Mouse (Mus musculus) hindbrain, embryonic 12.5 days (tissue): Measurements from ENCODE around the gene Bicra. TPM values are rescaled to one million over a fixed set of nuclear protein-coding genes. Genes with fewer than 3 reads are reported as not detected.

Experiments
- ATAC-seq: fragments of 200-750 bp; cut with Nextera tagmentation; 2 replicates; pipeline ENCODE4 v1.8.0; 2017; ENCODE audit warnings: moderate TSS enrichment; ENCODE audit not compliant: low FRiP score
- H3K27ac ChIP-seq: fragments of 300-500 bp; sonication (generic); 2 replicates; pipeline ENCODE4 v1.5.1; 2016; ENCODE audit warnings: mild to moderate bottlenecking
- H3K27me3 ChIP-seq: fragments of 300-500 bp; sonication (generic); 2 replicates; pipeline ENCODE4 v1.6.1; 2016; ENCODE audit warnings: mild to moderate bottlenecking
- H3K36me3 ChIP-seq: fragments of 300-500 bp; sonication (generic); 2 replicates; pipeline ENCODE4 v1.6.1; 2016; ENCODE audit warnings: mild to moderate bottlenecking
- H3K4me1 ChIP-seq: fragments of 300-500 bp; sonication (generic); 2 replicates; pipeline ENCODE4 v1.6.1; 2016
- H3K4me2 ChIP-seq: fragments of 300-500 bp; sonication (generic); replicated peaks from 2 replicates; pipeline ENCODE4 v1.6.1; 2016; ENCODE audit warnings: mild to moderate bottlenecking
- H3K4me3 ChIP-seq: fragments of 300-500 bp; sonication (generic); 2 replicates; pipeline ENCODE4 v1.5.1; 2016; ENCODE audit warnings: mild to moderate bottlenecking
- H3K9ac ChIP-seq: fragments of 300-500 bp; sonication (generic); 2 replicates; pipeline ENCODE4 v1.6.1; 2016; ENCODE audit warnings: mild to moderate bottlenecking, moderate library complexity
- H3K9me3 ChIP-seq: fragments of 300-500 bp; sonication (generic); replicated peaks from 2 replicates; pipeline ENCODE4 v1.6.1; 2016; ENCODE audit warnings: mild to moderate bottlenecking
- WGBS: fragments of 180-500 bp; shearing (Covaris S2); methylation state at CpG from one replicate; pipeline ENCODE4 v1.1.7; 2016; 5-methylcytosine and 5-hydroxymethylcytosine counted together
- polyA plus RNA-seq: library from polyadenylated mRNA; unstranded; fragments of >200 nt; fragmentation: Nextera tagmentation; extraction: Ambion mirVana; gene quantifications from 2 replicates; pipeline ENCODE4 v1.2.1, GENCODE M21; 2016

Gene Bicra
- polyA plus RNA-seq, 1 experiment from 2014 or later: 10.3 TPM

- no peak overlapping the region for H3K27ac ChIP-seq
- no peak overlapping the region for H3K4me2 ChIP-seq
- H3K27me3 ChIP-seq: peaks cover 15% of the 10 kb centered on the region
- peaks cover 6% of the 10 kb centered on the region for H3K9me3 ChIP-seq
- H3K36me3 ChIP-seq: no peaks in the 10 kb centered on the region
- 0 out of 2 replicates have a peak, but pooled peaks cover 10% of the 10 kb centered on the region for H3K4me1 ChIP-seq
- no peak for ATAC-seq
- no peak overlapping the region for H3K4me3 ChIP-seq
- no peak overlapping the region for H3K9ac ChIP-seq
- WGBS: 33% methylated on average over 5 of the region's 5 CpGs
Measured at GRCm38 (mm10) chr7:16056459-16057135, 8.9 kb upstream of the Bicra start.

GRCm38 (mm10) chr7:16055665-16056064 lies 7.9 kb upstream of the Bicra start:
- H3K4me1 ChIP-seq: 0 out of 2 replicates have a peak, but pooled peaks cover 8% of the 10 kb centered on the region
- H3K27me3 ChIP-seq: peaks cover 6% of the 10 kb centered on the region; the same call in 1 of the 2 replicates
- no peak overlapping the region for H3K4me2 ChIP-seq
- H3K9ac ChIP-seq: no peak overlapping the region
- no peak overlapping the region for H3K27ac ChIP-seq
- no peaks in the 10 kb centered on the region for H3K9me3 ChIP-seq
- ATAC-seq: no peak
- no peak overlapping the region for H3K4me3 ChIP-seq
- H3K36me3 ChIP-seq: no peaks in the 10 kb centered on the region
- WGBS: 90% methylated on average over 6 of the region's 6 CpGs

GRCm38 (mm10) chr7:16054966-16055365 lies 7.2 kb upstream of the Bicra start:
- Histone ChIP-seq H3K4me3 (no peak overlapping the region), H3K9me3 (no peaks in the 10 kb centered on the region), H3K27me3 (peaks cover 3% of the 10 kb centered on the region; the same call in 1 of the 2 replicates), H3K4me2 (no peak overlapping the region), H3K27ac (no peak overlapping the region), H3K9ac (no peak overlapping the region), H3K4me1 (peaks cover 11% of the 10 kb centered on the region), H3K36me3 (no peaks in the 10 kb centered on the region)
- WGBS: 58% methylated on average over 4 of the region's 4 CpGs
- no peak for ATAC-seq

- peak overlapping the region; percentile 43 for H3K4me3 ChIP-seq
- no peaks in the 10 kb centered on the region for H3K36me3 ChIP-seq
- H3K4me1 ChIP-seq: peaks cover 24% of the 10 kb centered on the region
- H3K27ac ChIP-seq: peak overlapping the region; percentile 24; the same call in 1 of the 2 replicates
- 0 out of 2 replicates have a peak, but pooled peaks cover 3% of the 10 kb centered on the region for H3K27me3 ChIP-seq
- no peak for ATAC-seq
- H3K9ac ChIP-seq: no peak overlapping the region
- H3K9me3 ChIP-seq: no peaks in the 10 kb centered on the region
- H3K4me2 ChIP-seq: peak overlapping the region; percentile 62
- 15% methylated on average over 6 of the region's 6 CpGs for WGBS
Measured at GRCm38 (mm10) chr7:16053105-16053504, 5.4 kb upstream of the Bicra start.

- Histone ChIP-seq H3K27me3 (0 out of 2 replicates have a peak, but pooled peaks cover 3% of the 10 kb centered on the region), H3K9ac (peak overlapping the region; percentile 52), H3K4me2 (peak overlapping the region; percentile 62), H3K4me3 (peak overlapping the region; percentile 43), H3K27ac (peak overlapping the region; percentile 75), H3K4me1 (peaks cover 24% of the 10 kb centered on the region), H3K9me3 (no peaks in the 10 kb centered on the region), H3K36me3 (no peaks in the 10 kb centered on the region)
- WGBS: 0% methylated on average over 24 of the region's 24 CpGs
- ATAC-seq: peak; percentile 86
Measured at GRCm38 (mm10) chr7:16052684-16053083, 5.0 kb upstream of the Bicra start.

GRCm38 (mm10) chr7:16051883-16052595 lies 4.3 kb upstream of the Bicra start:
- 0 out of 2 replicates have a peak, but pooled peaks cover 2% of the 10 kb centered on the region for H3K27me3 ChIP-seq
- H3K4me1 ChIP-seq: peaks cover 24% of the 10 kb centered on the region
- peak overlapping the region; percentile 52 for H3K9ac ChIP-seq
- WGBS: 6% methylated on average over 19 of the region's 19 CpGs
- peak overlapping the region; percentile 43 for H3K4me3 ChIP-seq
- H3K4me2 ChIP-seq: peak overlapping the region; percentile 62
- no peaks in the 10 kb centered on the region for H3K36me3 ChIP-seq
- no peaks in the 10 kb centered on the region for H3K9me3 ChIP-seq
- no peak for ATAC-seq
- H3K27ac ChIP-seq: peak overlapping the region; percentile 75

GRCm38 (mm10) chr7:16050600-16050999 lies 2.9 kb upstream of the Bicra start:
- Histone ChIP-seq H3K9me3 (no peaks in the 10 kb centered on the region), H3K36me3 (no peaks in the 10 kb centered on the region), H3K4me2 (no peak overlapping the region), H3K27me3 (no peaks in the 10 kb centered on the region), H3K4me1 (peaks cover 31% of the 10 kb centered on the region), H3K27ac (no peak overlapping the region), H3K4me3 (no peak overlapping the region), H3K9ac (no peak overlapping the region)
- 94% methylated on average over 3 of the region's 3 CpGs for WGBS
- no peak for ATAC-seq

- Histone ChIP-seq H3K9ac (0 out of 2 replicates have a peak overlapping the region, but pooled peaks have one; percentile 75), H3K36me3 (no peaks in the 10 kb centered on the region), H3K4me3 (peak overlapping the region; percentile 64), H3K27ac (no peak overlapping the region), H3K9me3 (no peaks in the 10 kb centered on the region), H3K4me1 (peaks cover 41% of the 10 kb centered on the region), H3K4me2 (peak overlapping the region; percentile 69), H3K27me3 (no peaks in the 10 kb centered on the region)
- no peak for ATAC-seq
- 78% methylated on average over 7 of the region's 7 CpGs for WGBS
Measured at GRCm38 (mm10) chr7:16049576-16049915, 1.8 kb upstream of the Bicra start.

GRCm38 (mm10) chr7:16048675-16049575 lies 1.2 kb upstream of the Bicra start:
- H3K36me3 ChIP-seq: no peaks in the 10 kb centered on the region
- peak overlapping the region; percentile 64 for H3K4me3 ChIP-seq
- H3K27ac ChIP-seq: peak overlapping the region; percentile 84
- H3K4me2 ChIP-seq: peak overlapping the region; percentile 69
- peaks cover 48% of the 10 kb centered on the region for H3K4me1 ChIP-seq
- H3K9ac ChIP-seq: peak overlapping the region; percentile 75
- WGBS: 8% methylated on average over 36 of the region's 36 CpGs
- H3K27me3 ChIP-seq: no peaks in the 10 kb centered on the region
- no peaks in the 10 kb centered on the region for H3K9me3 ChIP-seq
- ATAC-seq: no peak; the same call in 1 of the 2 replicates

- WGBS: under 1% methylated on average over 20 of the region's 20 CpGs
- Histone ChIP-seq H3K9ac (peak overlapping the region; percentile 75), H3K27ac (peak overlapping the region; percentile 98), H3K27me3 (no peaks in the 10 kb centered on the region), H3K4me2 (peak overlapping the region; percentile 69), H3K4me3 (peak overlapping the region; percentile 64), H3K9me3 (no peaks in the 10 kb centered on the region), H3K36me3 (no peaks in the 10 kb centered on the region), H3K4me1 (peaks cover 54% of the 10 kb centered on the region)
- peak; percentile 86 for ATAC-seq
Measured at GRCm38 (mm10) chr7:16048164-16048564, 443 bp upstream of the Bicra start.

GRCm38 (mm10) chr7:16046481-16047337 lies 1.0 kb downstream of the Bicra start:
- no peaks in the 10 kb centered on the region for H3K27me3 ChIP-seq
- H3K27ac ChIP-seq: peak overlapping the region; percentile 98
- under 1% methylated on average over 46 of the region's 46 CpGs for WGBS
- H3K9me3 ChIP-seq: no peaks in the 10 kb centered on the region
- H3K9ac ChIP-seq: peak overlapping the region; percentile 98
- H3K4me2 ChIP-seq: peak overlapping the region; percentile 68
- H3K4me3 ChIP-seq: peak overlapping the region; percentile 64
- ATAC-seq: peak; percentile 20
- no peaks in the 10 kb centered on the region for H3K36me3 ChIP-seq
- H3K4me1 ChIP-seq: peaks cover 47% of the 10 kb centered on the region
